Mouse (Mus musculus): ENCODE data around the gene Ntn5.

- TF ChIP-seq CTCF (IDR thresholded peaks at IDR 0.05; ENCODE audit: extremely low read depth, insufficient read length, insufficient replicate concordance, low read depth, low read length) (peak; percentile 14; the same call in 1 of the 2 replicates), POLR2A (IDR thresholded peaks at IDR 0.05; ENCODE audit: low read depth, low read length) (peak; percentile 11; the same call in 1 of the 2 replicates)
Observed at GRCm38 (mm10) chr7:45708221-45708761, 24.5 kb downstream of the Ntn5 start.

Data from small intestine, adult 2 months (tissue).